26 mouse cellular contexts compared by ENCODE assay signal in genomic region chr7:70380943-70381342, GRCm38 (mm10). TPM values are rescaled to one million over a fixed set of nuclear protein-coding genes. Genes with fewer than 3 reads are reported as not detected.
"Had no signal": no experiment of that assay in that cellular context is flagged by ENCODE, and none has a peak within 500 bp of the region (broad histone marks: within the 10 kb centered on the region; RNA-seq: fewer than 3 reads in every experiment).

No protein-coding gene starts in this region.

- H3K9me3 ChIP-seq: embryonic facial prominence, embryonic 10.5 days; embryonic facial prominence, embryonic 12.5 days; embryonic facial prominence, embryonic 13.5 days; embryonic facial prominence, embryonic 15.5 days; forebrain, embryonic 10.5 days; forebrain, embryonic 12.5 days; forebrain, embryonic 13.5 days; forebrain, embryonic 15.5 days had no signal

- DNase-seq: cerebellum, adult 2 months; cerebellum, adult 8-10 months; cerebellum, adult 9-10 months; cerebellum, adult 9-11 months; cerebellum, postnatal 10 days; cerebellum, postnatal 14 days; cerebellum, postnatal 25 days; cerebellum, postnatal 36 days; gastrocnemius, adult 2 months; gastrocnemius, postnatal 10 days; gastrocnemius, postnatal 14 days; gastrocnemius, postnatal 25 days; gastrocnemius, postnatal 36 days; heart, adult 11 months; heart, adult 18-20 months; heart, adult 2 months had no signal

- H3K36me3 ChIP-seq: embryonic facial prominence, embryonic 10.5 days; embryonic facial prominence, embryonic 12.5 days; embryonic facial prominence, embryonic 13.5 days; embryonic facial prominence, embryonic 15.5 days; forebrain, embryonic 10.5 days; forebrain, embryonic 12.5 days; forebrain, embryonic 15.5 days had no signal

- H3K9ac ChIP-seq: embryonic facial prominence, embryonic 12.5 days; embryonic facial prominence, embryonic 13.5 days; embryonic facial prominence, embryonic 15.5 days; forebrain, embryonic 12.5 days; forebrain, embryonic 13.5 days; forebrain, embryonic 15.5 days; forebrain, postnatal 0 days had no signal

- H3K4me3 ChIP-seq: embryonic facial prominence, embryonic 10.5 days; embryonic facial prominence, embryonic 12.5 days; embryonic facial prominence, embryonic 13.5 days; embryonic facial prominence, embryonic 15.5 days; erythroblast, embryonic 14.5 days; forebrain, embryonic 10.5 days; forebrain, embryonic 12.5 days; forebrain, embryonic 15.5 days; gastrocnemius, adult 2 months; heart, adult 2 months had no signal

- H3K4me1 ChIP-seq: embryonic facial prominence, embryonic 12.5 days; embryonic facial prominence, embryonic 13.5 days; embryonic facial prominence, embryonic 15.5 days had no signal

- H3K27me3 ChIP-seq: forebrain, embryonic 15.5 days had no signal

- H3K4me2 ChIP-seq: embryonic facial prominence, embryonic 12.5 days; embryonic facial prominence, embryonic 13.5 days; embryonic facial prominence, embryonic 15.5 days; forebrain, embryonic 12.5 days had no signal

- H3K27ac ChIP-seq: embryonic facial prominence, embryonic 10.5 days; embryonic facial prominence, embryonic 12.5 days; embryonic facial prominence, embryonic 13.5 days; embryonic facial prominence, embryonic 15.5 days; forebrain, embryonic 10.5 days; forebrain, embryonic 13.5 days; forebrain, embryonic 15.5 days; gastrocnemius, adult 2 months; heart, adult 2 months had no signal

RNA-seq across cellular contexts. Expression of gene Nr2f2, which starts 14.4 kb away (rescaled TPM):
- polyA plus RNA-seq: erythroblast, embryonic 14.5 days had no signal
